Mouse (Mus musculus) cerebellum, adult 9-10 months (tissue): ENCODE results near the gene Tmigd3.
"Not testable (repeated sequence)": the region's sequence is repeated elsewhere in the genome, so short reads cannot be mapped to it uniquely, and the experiment has no call there.

ENCODE experiments used
- DNase-seq: peaks from one replicate; pipeline ENCODE4 v3.0.0; 2022

The Tmigd3 gene

DNA sequence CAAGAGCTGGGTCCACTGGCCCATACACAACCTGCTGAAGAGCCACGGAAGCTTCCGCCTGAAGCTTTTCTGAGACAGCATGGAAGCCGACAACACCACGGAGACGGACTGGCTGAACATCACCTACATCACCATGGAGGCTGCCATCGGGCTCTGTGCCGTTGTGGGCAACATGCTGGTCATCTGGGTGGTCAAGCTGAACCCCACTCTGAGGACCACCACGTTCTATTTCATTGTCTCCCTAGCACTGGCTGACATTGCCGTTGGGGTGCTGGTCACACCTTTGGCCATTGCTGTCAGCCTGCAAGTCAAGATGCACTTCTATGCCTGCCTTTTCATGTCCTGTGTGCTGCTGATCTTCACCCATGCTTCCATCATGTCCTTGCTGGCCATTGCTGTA is 34.0 kb downstream of the Tmigd3 start:
- DNase-seq = no peak

- DNase-seq = no peak
Measured at GRCm38 (mm10) chr3:105907956-105908655, 37.4 kb downstream of the Tmigd3 start.

- no peak for DNase-seq
Measured at GRCm38 (mm10) chr3:105908976-105909375, 38.3 kb downstream of the Tmigd3 start.

- DNase-seq = no peak
Measured at GRCm38 (mm10) chr3:105910519-105911190, 40.0 kb downstream of the Tmigd3 start.

DNA sequence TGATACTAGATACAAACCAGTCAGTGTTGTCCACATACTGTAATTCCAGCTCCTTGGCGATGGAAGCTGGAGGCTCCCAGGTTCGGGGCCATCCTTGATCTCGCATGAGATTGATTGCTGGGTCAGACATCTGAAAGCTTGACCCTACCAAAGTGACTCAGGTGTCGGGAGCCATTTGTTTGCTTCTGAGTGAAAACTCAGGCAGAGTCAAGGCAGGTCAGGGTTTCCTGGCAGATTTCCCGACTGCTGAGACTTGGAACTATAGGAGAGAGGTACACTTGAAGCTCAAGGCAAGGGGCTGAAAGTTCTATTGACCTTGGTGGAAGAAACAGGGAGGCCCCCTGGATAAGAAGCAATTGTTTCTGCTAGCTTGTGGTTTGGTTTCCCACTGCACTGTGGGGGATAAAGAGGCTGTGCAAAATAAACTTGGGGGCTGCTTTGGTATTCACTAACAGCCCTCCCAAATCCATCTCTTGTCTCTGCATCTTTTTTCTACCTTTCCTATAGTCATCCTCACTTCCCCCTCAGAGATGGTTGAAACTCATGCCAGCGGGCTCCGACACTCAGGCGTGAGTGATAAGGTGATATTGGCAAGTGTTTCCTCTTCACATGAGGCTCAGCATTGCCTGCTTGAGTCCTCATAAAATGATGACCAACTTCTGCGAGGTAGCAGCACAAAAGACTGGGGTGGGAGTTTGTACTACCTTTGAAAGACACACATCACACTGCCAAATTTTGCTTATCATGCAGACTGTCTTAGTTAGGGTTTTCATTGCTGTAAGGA is 41.6 kb downstream of the Tmigd3 start:
- DNase-seq = no peak

DNA sequence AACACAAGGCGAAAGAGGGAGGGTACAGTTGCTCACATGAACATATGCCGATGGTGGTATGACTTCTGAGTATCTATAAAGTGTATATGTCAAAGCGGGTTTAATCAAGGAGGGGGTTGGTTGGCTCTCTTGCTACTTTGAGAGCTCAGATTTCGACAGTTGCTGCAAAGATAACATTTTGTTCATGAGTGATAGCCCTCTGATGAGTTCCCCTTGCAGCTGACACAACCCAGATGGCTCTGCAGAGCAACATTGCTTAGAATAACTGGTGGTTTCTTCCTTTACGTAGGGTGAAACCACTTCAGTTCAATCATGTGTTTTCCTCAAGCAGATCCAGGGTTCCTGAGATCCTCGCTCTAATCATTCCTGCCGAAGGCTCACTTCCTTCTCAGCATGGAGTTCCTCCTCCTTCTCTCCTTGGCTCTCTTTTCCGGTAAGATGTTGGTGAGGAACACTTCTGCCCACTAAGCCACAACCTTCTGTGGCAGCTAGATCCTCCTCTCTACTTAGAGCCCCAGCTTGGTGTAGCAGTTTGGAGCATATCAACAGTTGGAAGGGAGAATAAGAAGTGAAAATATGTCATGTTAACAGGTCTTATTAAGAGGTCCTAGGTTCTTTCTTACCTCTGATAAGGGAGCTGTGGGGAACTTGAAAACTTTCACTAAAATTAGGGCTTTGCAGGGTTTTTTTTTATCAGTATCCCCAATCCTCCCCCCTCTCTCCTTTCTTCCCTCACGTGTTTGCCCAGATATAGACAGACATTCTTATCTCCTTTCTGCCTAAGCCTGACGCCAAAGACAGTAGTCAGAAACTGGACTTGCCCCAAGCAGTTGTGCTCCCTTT is 43.4 kb downstream of the Tmigd3 start:
- DNase-seq = no peak

DNA sequence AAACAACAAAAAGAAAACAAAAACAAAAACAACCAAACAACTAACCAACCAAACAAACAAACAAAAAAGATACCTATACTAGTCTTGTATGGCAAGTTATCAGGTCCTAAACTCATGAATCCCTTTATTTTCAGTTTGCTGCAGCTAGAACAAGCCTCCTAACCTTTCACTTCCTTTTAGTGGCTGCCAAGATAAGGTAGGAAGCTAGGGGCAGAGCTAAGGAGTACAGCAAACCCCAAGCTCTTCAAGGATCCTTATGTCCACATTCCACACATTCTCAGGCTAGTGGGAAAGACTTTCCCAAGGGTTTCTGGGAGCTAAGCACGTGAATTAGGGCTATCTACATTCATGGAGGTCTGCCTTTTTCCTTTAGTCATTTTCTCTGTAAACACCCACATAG is 44.6 kb downstream of the Tmigd3 start:
- no peak for DNase-seq

DNA sequence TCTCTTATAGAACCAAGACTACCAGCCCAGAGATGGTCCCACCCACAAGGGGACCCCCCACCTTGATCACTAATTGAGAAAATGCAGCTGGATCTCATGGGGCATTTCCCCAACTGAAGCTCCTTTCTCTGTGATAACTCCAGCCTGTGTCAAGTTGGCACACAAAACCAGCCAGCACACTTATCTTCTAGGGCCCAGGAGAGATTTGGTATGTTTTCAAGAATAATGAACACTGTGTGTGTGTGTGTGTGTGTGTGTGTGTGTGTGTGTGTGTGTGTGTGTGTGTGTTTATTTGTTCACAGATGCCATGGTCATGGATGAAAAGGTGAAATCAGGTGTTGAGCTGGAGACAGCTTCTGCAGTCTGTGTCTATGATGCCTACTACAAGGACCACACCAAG is 45.8 kb downstream of the Tmigd3 start:
- not testable (repeated sequence) for DNase-seq

DNA sequence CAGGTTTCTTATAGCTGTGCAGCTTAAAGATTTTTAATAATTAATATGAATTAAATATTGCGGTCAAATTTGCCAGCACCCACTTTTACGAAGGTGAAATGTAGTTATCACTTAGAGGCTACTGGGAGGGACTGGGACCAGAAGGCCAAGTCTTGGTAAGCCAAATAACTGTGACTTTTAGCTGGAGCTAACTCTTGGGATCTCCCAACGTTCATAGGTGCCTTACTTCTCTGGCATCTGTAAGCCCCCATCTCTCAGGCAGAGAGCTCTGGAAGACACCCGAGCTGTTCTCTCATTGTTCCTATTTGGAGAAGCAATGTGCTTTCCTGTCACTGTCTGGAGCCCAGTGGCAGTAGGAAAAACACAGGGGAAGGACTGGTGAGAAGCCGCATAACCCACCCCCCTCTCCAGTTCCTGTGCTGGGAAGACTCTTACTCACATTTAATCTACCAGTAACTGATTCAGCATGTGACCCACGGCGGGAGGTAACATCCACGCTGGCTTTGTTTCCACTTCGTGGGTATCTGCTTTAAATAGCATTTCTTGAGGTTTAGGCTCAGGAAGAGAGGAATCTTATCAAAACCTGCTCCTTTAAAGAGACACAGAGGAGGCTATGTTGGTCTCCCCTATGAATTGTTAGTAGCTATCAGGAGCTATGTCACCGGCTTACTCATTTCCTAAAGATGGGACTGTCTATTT is 47.1 kb downstream of the Tmigd3 start:
- DNase-seq = no peak

GRCm38 (mm10) chr3:105918355-105918745 is 47.6 kb downstream of the Tmigd3 start:
- DNase-seq = no peak

GRCm38 (mm10) chr3:105920743-105921142 is 50.0 kb downstream of the Tmigd3 start:
- not testable (repeated sequence) for DNase-seq

GRCm38 (mm10) chr3:105921959-105922358 is 51.3 kb downstream of the Tmigd3 start:
- no peak for DNase-seq

DNA sequence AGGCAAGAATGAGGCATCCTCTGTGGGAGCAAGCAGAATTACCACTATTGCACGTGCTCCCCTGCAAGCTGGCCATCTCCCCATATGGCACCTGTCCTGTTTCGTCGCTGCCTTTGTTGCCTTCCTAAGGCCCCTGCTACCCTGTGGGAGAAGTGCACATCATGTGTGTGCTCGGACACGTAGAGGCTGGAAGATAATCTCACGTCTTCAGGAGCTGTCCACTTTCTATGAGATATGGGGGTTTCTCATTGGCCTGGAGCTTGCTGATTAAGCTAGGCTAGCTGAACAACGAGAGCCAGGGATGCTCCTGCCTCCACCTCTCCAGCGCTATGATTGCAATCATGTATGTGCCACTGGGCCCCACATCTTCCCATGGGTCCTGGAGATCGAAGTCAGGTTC is 53.9 kb downstream of the Tmigd3 start:
- DNase-seq = no peak

- no peak for DNase-seq
Measured at GRCm38 (mm10) chr3:105927561-105928194, 57.0 kb downstream of the Tmigd3 start.

DNA sequence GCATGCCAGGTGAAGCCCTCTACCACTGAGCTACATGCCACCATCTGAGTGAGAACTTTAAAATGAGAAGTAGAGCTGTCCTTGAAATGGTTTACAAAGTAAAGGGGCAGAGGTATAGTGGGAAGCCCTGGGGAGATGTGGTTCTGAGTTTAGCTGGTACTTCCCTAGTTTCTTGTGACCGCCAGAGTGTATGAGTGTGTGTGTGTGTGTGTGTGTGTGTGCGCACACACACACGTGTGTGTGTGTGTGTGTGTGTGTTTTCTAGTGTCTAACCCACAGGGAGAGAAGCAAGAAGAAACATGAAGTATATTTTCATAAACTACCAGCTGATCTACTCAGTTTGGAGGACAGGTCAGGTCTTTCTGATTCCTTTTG is 57.5 kb downstream of the Tmigd3 start:
- no peak for DNase-seq

DNA sequence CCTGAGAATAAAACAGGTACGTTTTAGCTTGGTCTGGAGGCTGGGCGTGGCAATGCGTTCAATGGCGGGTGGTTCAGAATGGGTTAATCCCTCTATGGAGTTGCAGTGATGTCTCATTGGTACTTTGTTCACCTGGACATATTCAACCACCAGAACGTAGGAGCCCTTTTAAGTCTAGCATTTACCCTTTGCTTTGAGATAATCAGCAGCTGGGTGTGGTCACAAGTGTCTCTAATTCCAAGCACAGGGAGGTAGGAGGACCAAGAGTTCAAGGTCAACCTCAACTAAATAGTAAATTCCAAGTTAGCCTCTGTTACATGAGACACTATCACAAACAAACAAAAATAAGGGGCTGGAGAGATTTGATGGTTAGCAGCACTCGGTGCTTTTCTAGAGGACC is 58.1 kb downstream of the Tmigd3 start:
- no peak for DNase-seq

GRCm38 (mm10) chr3:105929821-105930220 is 59.1 kb downstream of the Tmigd3 start:
- DNase-seq = no peak

GRCm38 (mm10) chr3:105931095-105931494 is 60.4 kb downstream of the Tmigd3 start:
- no peak for DNase-seq

DNA sequence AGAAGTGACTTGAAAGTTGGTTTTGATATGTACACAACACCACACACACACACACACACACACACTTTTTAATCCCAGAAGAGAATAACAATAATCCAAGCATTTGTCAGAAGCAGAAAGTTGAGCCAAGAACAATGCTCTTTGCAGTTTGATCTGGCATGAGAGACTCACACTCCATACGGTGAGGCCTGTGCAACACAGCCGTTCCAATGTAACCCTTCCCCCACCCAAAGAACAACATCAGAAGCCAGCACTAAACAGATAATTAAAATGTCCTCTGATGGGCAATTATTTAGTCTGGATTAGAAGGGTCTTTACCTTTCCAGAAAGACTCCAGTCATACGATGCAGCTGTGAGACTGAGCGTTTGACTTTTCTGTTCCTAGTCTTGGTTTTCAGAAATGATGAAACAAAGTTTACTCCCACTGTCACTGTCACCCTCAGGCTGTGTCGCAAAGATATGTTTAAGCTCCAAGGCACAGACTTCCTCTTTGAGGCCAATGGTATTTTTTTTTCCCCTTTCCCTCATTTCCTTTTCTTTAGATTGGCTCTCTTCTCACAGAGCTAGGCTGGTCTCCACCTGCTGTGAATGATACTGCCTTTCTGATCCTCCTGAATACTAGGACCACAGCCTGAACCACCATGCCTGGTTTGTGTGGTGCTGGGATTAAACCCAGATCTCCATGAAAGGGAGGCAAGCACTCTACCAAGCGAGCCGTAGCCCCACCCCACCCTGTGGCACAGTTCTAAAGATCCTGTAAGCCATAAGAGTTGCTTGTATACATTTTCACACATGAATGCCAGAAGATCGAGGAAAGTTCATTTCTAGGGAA is 61.8 kb downstream of the Tmigd3 start, which contains the start of gene I830077J02Rik:
Gene I830077J02Rik, minus strand, starts transcription at position 425 of the 832 bp plus-strand sequence.
- no peak for DNase-seq

DNA sequence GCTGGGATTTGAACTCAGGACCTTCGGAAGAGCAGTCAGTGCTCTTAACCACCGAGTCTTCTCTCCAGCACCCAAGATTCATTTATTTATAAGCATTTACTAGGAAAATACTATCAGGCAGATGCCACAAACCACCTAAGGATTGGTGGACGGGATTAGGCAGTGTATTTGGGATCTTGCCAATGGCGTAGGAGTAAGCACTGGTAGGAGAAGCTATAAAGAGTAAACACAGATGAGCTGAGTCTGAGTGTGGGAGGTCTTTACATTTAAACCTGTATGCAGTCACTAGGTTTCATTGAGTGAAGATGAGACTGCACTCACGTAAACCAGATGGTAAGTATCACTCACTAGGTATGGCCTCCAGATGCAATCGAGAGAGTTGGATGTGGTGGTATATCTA is 63.2 kb downstream of the Tmigd3 start:
- no peak for DNase-seq

- no peak for DNase-seq
Measured at GRCm38 (mm10) chr3:105935033-105935432, 64.3 kb downstream of the Tmigd3 start.
